Mouse (Mus musculus) heart, adult 18-20 months (tissue): Measurements from ENCODE around the gene Tatdn3. TPM values are rescaled to one million over a fixed set of nuclear protein-coding genes. Genes with fewer than 3 reads are reported as not detected.

Source experiments
- DNase-seq, 2 experiments: peaks; one replicate each; pipeline ENCODE4 v3.0.0; 2021 to 2022; ENCODE audit warnings: mixed read lengths in 1 of 2
- long read RNA-seq, 2 experiments: library from polyadenylated mRNA; stranded (forward); transcript quantifications; one replicate each; pipeline ENCODE4 v2.0.0; 2021
- total RNA-seq, 2 experiments: library from RNA; stranded (reverse); gene quantifications; 2 replicates each; pipeline ENCODE4 v1.2.3; 2021

The Tatdn3 gene
- total RNA-seq: 10 to 100 TPM; 11.0 TPM
- long read RNA-seq, experiment 1, partial matches to known transcripts: 1 of 5 reads
- long read RNA-seq, experiment 1, other reads (novel, unspliced or antisense): 1 of 5 reads
- long read RNA-seq, experiment 2, partial matches to known transcripts: 0 of 3 reads
- long read RNA-seq, experiment 2, other reads (novel, unspliced or antisense): 0 of 3 reads

DNA sequence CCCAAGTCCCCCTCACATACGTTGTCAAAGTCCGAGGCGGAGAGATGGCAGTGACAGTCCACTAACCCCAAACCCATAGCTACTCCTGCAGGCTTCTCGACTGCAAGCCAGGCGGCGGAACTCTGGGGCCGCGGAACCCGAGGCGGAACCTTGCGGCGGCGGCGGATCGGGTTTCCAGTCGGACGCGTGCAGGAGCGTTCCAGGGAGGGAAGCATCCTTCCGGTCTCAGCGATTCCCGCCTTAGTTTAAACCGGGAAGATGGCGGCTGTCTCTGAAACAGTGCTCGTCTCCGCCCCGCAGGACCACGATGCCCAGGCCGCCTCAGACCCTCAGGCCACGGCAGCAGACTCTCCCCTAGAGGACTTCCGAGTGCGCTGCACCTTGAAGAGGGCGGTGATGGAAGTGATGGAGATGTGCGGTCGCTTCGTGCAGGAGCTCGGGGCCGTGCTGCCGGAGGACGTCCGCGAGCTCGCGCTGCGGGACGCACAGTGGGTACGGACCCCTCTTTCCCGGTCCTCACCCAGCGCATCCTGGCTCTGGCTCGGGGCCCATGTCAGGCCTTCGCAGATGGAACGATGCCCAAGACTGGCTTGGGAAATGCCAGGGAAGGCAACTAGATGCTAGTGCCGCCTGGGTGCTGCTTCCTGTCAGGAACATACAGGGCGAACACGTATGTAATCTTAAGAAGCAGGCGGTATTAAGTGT lies at the start of gene Tatdn3, which contains the start of gene Nsl1:
Gene Tatdn3 (minus strand): TSS at position 152 of the 705 bp plus-strand sequence.
Gene Nsl1 (plus strand): TSS at position 232 of the 705 bp plus-strand sequence.
- DNase-seq: peak; percentile 90 to 96

DNA sequence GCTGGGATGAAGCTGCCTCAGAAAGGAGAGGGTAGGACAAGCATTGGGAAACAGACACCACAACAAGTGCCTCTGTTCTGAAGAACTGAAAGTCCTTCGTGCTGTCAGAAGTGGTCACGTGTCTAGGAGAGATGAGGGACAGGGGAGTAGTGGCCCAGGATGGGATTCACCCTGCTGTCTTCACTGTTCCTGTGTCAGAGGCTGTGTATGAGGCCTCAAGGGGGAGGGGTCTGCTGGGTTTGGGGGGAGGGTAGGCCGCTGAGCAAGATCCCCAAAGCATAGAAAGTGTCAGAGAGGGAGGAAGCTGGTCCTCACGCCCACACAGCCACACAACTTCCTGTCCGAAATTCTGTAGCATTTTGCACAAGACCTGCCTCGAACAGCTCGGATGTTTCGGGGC lies 48.4 kb upstream of the Tatdn3 start:
- peak; percentile 38 to 55 for DNase-seq

DNA sequence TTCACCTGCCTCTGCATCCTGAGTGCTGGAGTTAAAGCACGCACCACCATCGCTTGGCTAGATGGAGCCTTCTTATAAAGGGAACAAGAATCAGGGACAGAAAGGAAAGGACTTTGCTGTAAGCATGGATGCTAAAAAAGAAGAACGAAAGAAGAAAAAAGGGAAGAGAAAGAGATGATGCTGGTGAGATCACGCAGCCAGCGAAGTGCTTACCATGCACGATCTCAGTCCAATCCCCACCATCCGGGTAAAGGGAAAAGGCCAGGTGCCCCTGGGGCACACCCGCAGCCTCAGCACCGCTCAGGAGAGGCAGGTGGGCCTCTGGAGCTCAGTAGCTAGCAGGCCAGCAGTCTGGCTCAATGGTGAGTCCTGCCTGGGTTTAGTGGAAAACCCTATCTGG lies 47.2 kb upstream of the Tatdn3 start:
- DNase-seq: no peak

DNA sequence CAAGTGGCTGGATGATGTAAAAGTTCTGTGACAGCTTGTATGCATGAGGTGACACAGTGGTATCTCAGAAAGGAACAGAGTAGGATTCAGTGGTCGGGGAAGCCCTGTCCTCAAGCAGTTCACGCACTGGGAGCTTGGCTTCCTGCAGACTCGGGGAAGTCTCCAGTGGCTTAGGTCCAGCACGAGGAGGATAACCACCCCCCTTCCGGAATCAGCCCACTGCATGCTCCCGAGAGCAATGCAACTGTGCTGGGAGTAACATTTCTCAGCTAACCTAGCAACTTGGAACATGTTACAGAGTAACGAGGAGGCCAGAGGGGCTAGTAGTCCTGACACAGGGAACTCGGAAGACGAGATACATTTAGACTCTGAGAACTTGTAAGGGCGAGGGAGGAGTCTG lies 44.6 kb upstream of the Tatdn3 start:
- no peak for DNase-seq

DNA sequence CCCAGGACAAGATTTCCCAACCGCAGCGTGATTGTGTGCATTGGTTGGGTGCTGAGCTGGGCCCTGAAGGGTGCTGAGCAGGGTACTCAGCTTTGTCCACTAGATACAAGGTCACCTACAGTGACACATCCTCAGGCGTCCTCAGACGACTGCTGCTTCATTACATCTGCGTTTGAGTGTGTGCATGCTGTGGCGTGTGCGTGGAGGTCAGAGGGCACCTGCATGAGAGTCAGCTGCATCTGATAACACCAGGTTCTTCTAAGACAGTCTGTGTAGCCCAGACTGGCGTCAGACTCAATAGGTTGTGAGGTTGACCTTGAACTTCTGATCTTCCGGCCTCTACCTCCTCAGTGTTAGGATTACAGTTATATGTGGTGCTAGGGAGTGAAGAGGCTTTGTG lies 42.5 kb upstream of the Tatdn3 start:
- no peak for DNase-seq

DNA sequence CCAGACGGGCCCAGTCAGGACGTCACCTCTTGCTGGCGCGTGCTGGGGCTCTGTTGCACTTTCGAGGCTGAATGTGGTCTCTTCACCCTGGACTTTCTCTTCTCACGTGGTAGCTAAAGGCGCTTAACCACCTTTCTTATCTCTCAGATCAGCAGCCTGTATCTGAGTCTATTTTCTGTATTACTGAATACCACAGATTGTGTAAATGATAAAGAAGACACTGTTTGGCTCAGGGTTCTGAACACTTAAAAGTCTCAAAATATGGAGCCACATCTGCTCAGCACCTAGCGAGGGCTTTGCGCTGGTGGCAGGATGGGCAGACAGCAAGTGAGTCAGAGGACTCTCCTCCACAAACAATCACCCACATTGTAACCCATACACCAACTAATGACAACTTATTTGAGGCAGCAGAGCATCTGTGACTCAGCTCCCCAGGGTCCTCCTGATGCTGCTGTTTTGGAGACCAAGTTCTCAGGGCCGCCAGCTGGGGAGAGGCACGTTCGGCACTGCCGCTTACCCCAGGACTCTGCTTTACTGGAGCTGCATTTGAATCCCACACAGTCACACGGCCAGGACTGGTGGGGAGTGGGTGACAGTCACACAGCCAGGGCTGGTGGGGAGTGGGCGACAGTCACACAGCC lies 40.1 kb upstream of the Tatdn3 start:
- DNase-seq: no peak

DNA sequence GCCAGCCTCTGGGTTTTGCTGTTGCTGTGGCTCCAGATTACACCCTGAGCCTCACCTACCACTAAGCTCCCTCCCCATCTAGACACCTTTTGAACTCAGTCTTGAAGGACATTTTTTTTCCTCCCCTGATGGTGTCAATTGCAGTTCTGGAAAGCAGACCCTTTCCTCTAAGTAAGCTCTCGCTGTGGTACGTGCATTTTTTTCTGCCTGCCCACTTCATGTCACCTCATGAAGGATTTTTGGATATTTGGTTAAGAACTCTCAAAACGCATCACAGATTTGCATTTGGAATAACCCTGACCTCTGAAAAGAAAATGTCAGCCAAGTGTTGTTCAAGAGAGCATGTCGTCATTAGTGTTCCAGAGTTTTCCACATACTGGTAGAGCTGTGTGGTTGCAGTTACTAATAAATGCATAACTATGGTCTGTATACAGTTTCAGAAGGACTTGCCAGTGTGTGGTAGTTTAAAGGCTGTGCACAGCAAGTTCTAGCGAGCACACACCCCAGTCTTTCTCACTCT lies 37.1 kb upstream of the Tatdn3 start:
- no peak for DNase-seq

DNA sequence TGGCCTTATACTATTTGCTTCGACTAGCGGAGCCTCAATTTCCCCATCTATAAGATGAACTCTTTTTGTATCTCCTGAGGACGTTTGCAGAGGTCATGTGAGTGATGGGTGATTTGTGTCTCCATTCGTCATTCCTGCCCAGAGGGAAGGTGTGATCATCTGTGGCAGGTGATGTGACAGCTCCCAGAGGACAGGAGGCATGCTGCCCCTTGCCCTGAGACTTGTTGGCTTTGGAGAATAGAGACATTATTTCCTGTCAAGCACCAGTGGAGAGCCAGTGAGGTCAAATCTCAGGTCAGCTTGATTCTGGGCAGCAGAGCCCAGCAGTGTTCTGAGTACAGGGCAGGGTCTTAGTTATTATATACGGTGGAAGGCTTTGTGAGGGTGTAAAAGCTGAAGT lies 36.4 kb upstream of the Tatdn3 start:
- DNase-seq: no peak

DNA sequence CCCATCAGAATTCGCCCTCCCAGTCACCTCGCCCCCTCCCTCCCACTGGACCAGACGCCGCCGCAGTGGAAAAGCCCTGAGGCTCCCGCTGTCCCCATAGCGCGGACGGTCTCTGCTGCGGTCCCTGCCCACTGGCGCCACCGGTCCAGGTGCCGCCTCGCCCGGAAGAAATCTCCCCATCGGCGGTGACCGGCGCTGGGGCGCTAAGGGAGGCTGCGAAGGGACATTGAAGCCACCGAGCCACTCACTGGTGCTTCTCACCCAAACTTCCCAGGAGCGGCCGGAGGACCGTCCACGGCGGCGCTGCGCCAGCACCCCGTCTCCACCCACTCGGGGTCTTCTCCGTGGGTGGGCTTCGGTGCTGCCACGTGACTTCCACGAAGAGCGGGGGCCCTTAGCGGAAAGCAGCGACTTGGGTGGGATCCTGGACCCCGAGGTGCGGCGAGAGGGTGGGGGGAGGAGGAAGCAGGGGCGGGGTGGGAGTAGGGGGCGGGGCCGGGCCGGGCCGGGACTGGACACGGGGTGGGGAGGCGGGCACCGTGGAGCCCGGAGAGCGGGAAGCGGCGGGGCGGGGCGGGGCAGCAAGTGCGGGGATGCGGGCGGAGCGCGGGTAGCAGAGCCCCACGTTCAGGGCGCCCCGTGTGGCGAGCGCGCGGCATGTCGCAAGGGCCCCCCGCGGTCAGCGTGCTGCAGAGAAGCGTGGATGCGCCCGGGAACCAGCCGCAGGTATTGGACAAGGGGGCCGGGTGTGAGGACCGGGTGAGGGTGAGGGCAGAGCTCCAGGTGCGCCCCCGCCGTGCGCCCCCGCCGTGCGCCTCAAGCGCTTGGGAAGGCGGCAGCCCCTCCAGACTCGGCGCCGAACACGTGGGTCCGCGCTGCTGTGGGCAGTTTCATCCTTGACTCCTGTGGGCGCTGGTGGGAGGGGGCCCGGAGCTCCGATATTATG lies 35.3 kb upstream of the Tatdn3 start, which contains the start of gene Batf3:
Gene Batf3 (plus strand): TSS at position 46 of the 946 bp plus-strand sequence.
- peak; percentile 47 to 50 for DNase-seq

DNA sequence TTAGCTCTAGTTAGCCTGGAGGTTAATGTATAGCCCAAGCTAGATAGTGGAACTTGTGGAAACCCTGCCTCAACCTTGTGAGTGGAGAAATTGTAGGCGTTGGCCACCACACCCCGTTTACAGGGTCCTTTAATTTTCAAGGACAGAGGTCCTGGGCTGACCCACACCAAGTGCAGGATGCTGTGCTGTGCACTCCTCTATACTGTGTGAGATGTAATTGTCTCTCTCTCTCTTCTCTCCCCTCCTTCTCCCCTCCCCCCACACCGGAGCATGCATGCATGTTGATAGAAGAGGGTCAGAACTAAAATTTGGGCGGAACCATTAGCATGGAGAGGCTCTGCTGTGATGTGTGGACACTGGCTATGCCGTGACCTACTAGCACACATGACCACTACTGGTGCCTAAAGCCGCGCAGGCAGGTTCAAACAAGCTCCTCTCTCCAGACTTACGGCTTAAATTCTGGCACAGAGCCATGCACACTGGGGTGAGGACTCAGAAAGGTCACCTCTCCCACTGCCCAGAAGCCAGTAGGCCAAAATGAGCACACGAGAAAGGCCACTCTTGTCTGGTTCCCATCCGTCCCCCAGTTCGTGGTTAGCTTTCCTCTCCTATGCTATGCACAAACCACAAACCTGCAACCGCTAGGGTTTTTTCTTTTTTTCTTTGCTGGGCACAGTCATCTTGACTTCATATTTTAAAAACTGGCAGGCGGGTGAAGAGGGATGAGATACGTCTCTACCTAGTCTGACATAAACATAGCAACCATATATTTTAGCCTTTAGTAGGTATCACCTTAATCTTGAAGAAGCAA lies 34.3 kb upstream of the Tatdn3 start:
- DNase-seq: no peak

DNA sequence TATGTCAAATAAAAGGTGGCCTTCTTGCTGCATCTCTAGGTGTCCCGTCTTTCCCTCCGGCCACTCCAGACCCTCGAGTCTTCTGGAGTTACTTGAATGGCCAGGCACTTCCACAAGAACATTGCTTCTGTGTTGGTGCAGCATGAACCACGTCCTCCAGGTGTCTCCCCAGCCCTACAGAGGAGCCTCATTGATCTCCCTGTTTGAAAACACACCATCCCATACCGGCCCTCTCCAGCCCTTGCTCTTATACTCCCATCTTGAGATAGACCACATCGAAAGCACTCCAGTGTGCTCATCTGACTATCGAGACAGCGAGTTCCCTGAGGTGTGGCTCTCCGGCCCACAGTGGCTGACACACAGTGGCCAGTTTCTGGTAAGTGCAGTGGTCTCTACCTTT lies 32.3 kb upstream of the Tatdn3 start:
- DNase-seq: no peak

DNA sequence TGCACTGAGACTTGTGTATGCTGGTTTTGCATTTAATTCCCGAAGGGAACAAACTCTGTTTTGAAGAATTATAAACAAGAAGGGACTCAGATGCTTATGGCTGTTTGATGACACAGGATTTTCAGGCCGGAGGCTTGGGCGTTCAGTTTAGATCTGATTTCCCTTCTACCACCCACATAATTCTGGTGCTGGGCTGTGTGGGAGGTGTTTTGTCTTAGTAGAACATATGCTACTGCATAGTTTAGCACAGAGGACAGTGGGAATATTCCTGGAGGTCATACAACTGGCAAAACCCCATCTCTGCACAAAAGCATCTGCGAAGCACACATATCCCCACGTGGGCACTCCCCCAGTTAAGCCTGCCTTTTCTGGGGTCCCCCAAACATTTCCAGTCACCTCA lies 30.8 kb upstream of the Tatdn3 start:
- no peak for DNase-seq

DNA sequence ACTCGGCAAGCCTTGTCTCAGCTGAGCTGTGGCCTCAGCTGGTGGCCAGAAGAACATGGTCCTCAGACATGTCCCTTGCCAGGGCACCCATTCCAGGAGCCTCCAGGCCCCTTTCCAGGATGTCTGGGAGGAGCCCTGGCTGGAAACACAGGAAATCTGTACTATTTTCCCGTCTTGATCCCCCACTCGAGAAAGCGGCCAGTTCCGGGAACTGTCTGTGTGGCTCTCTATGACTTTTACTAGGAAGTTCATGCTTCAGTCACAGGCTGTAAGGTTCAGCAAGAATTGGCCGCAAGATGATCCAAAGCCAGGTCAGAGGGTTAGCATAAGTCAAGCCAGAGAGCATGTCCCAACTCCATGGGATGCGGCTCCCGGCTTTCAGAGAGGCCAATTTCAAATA lies 29.3 kb upstream of the Tatdn3 start:
- no peak for DNase-seq

DNA sequence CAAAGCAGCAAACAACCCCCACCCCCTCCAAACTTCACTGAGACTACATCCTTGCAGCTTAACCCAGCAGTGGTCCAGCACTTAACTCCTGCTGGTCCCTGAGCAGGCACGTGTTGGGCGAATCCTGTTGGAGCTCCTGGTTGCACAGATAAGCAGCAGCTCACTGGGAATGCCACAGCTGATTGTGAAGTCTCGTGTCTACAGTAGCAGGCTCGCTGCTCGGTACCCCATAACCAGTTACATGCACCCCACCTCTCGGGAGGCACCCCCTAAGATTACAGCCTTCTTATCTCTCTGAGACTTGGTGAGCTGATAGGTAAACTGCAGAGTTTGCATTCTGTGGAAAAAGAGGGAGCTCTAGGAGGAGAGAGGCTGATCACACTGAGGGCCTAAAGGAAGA lies 26.6 kb upstream of the Tatdn3 start:
- DNase-seq: no peak

DNA sequence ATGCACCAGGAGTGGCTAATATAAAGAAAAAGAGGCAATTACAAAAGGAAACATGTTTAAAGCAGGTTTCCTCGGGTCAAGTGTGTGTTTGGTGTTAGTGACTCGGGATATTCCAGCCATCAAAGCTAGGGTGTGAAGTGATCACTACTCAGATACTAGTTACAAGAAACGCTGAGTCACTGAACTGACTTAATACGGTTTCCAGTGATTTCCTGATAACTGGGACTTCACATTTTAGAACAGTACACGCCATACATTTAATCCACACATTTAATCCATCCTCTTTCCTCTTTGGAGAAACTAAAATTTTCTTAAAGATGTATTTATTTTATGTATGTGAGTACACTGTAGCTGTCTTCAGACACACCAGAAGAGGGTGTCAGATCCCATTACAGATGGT lies 25.2 kb upstream of the Tatdn3 start:
- DNase-seq: no peak

DNA sequence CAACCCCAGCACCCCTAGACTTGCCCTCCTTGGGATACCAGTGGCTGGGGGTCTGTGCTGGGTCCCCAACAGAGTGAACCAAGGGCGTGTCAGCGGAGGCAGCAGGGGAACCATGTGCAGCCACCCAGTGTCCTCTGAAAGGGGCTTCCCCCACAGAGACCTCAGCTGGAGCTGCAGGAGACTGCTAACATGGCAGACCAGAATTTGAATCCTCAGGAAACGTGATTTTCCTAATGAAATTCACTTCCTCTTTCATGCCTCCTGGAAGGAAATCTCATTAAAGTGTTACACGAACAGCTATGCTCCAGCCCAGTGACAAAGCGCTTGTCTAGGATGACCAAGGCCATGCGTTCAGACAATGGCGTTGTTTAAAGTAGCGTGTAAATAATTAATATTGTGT lies 24.2 kb upstream of the Tatdn3 start:
- DNase-seq: no peak

DNA sequence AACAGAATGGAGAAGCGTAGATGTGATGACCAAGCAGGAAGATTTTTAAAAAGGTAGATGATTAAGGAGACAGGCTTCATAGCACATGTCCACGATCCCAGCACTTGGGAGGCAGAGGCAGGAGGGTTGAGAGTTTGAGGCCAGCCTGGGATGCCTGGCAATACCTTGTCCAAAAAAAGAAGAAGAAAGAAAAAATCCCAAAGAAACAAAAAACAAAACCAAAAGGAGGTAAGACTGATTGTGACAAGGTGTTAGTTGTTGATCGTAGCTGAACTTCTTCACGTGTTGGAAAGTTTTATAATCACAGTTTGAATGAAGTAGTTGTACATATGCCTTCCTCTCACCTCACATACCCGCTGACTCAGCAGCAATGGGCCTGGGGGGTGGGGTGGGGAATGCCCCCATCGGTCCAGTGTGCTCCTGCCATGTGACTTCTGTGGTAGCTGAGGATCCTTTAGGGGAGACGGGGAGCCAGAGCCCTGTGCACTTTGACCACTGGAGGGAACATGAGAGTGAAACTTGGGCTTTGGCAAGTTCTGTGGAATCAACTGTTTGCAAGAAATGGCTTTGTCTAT lies 23.7 kb upstream of the Tatdn3 start:
- DNase-seq: no peak

DNA sequence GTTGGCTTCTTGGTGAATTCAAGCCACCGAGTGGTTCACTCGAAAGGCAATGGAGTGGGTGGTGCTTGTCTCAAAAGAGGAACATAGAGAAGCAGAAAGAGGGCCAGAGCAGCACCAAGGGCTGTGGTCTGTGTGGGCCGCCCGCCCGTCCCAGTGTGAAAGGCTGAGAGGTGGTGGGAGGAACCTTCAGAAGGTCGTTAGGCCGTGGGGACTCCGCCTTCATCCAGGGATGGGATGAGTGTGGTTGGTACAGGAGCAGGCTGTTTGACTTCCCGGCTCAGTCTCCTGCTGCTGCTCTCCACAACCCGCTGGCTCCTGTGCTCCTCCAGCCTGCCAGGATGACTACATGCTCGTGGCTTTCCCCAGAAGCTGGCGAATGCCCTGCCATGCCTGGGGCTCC lies 22.9 kb upstream of the Tatdn3 start:
- DNase-seq: peak in 1 of 2 experiments; percentile 53

DNA sequence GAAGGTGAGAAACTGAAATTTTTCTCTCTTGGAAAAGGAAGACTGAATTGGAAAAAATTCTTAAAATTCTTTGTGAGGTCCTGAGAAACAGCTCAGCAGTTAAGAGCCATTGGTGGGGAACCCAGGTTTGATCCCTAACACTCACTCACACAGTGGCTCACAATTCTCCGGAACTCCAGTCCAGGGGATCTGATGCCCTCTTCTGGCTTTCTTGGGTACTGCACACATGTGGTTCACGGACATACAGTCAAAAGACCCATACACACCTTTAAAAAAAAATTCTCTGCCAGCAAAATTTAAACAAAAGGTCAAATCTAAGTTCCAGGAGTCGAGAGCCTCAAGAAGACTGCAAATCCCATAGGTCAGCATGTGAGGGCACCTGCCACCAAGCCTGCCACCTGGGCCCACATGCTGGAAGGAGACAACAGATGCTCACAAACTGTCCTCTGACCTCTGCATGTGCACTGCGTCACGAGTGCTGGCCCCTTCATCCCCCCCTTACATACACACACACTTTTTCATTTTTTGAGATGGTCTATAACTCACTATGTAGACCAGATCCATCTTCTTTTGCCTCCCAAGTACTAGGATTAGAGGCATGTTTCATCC lies 22.3 kb upstream of the Tatdn3 start:
- DNase-seq: peak; percentile 40 to 76

DNA sequence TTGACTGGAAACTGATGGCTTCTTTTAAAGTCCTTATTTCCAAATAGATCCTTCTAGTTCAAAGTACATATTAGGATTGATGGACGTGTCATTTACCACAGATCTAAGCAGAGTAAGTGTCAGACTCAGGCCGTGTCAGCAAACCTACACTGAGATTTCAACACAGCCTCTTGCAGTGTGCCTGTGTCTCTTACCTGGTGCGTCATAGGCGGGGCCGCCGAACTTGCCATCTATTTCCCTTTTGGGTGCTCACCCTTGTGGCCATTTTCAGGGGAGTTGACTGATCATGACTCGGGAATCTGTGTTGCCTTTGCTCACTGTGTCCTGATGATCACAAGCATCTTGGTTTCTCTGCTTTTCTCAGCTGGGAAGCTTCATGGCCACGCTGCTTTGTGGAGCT lies 20.5 kb upstream of the Tatdn3 start:
- no peak for DNase-seq
